Mouse (Mus musculus): ENCODE data around the gene Csrnp3. TPM values are rescaled to one million over a fixed set of nuclear protein-coding genes. Genes with fewer than 3 reads are reported as not detected.

The Csrnp3 gene
- polyA plus RNA-seq, 1 experiment from 2014 or later, result 2.7 TPM

DNA sequence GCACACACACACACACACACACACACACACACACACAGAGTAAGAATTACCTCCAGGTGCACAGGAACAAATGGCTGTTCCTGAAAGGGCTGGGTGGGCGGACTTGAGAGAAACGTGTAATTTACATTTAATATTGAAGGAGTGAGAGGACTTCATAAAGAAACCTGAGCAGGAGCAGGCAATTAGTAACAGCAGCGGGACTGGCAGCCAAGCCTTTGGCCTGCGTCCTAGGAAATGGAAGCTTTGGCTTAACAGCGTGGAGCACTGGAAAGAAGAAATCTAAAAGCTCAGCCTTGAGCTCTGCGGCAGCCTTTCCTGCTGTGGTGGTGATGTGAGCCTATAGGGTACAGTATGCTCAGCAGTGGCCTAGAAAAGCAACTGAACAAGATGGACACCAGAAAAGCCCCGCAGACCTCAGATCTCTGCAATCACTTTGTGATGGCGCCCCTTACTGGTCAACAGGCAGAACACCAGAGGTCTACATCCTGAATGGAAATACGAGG is 196.4 kb downstream of the Csrnp3 start:
- Histone ChIP-seq H3K36me3 (no peaks in the 10 kb centered on the region), H3K9ac (no peak overlapping the region), H3K9me3 (no peaks in the 10 kb centered on the region), H3K27me3 (replicated peaks) (no peaks in the 10 kb centered on the region), H3K4me2 (no peak overlapping the region), H3K4me3 (replicated peaks) (no peak overlapping the region), H3K27ac (no peak overlapping the region), H3K4me1 (no peaks in the 10 kb centered on the region)
- no peak for ATAC-seq (ENCODE audit: insufficient read depth, low FRiP score, low read depth)
- WGBS, result 75% methylated on average over 9 of the region's 9 CpGs

GRCm38 (mm10) chr2:66043441-66044404 is 198.2 kb downstream of the Csrnp3 start:
- H3K9ac ChIP-seq, result no peak overlapping the region
- H3K4me2 ChIP-seq, result no peak overlapping the region
- no peak; the same call in 1 of the 2 replicates for ATAC-seq (ENCODE audit: insufficient read depth, low FRiP score, low read depth)
- no peaks in the 10 kb centered on the region for H3K27me3 ChIP-seq (replicated peaks)
- H3K27ac ChIP-seq, result no peak overlapping the region
- H3K4me1 ChIP-seq, result no peaks in the 10 kb centered on the region
- no peaks in the 10 kb centered on the region for H3K36me3 ChIP-seq
- no peak overlapping the region for H3K4me3 ChIP-seq (replicated peaks)
- H3K9me3 ChIP-seq, result no peaks in the 10 kb centered on the region
- WGBS, result 69% methylated on average over 17 of the region's 17 CpGs

GRCm38 (mm10) chr2:66044405-66045089 is 199.0 kb downstream of the Csrnp3 start:
- WGBS, result 89% methylated on average over 12 of the region's 12 CpGs
- no peaks in the 10 kb centered on the region for H3K27me3 ChIP-seq (replicated peaks)
- no peaks in the 10 kb centered on the region for H3K9me3 ChIP-seq
- H3K4me3 ChIP-seq (replicated peaks), result no peak overlapping the region
- H3K27ac ChIP-seq, result no peak overlapping the region
- no peaks in the 10 kb centered on the region for H3K36me3 ChIP-seq
- no peaks in the 10 kb centered on the region for H3K4me1 ChIP-seq
- H3K4me2 ChIP-seq, result no peak overlapping the region
- no peak overlapping the region for H3K9ac ChIP-seq
- ATAC-seq (ENCODE audit: insufficient read depth, low FRiP score, low read depth), result no peak

DNA sequence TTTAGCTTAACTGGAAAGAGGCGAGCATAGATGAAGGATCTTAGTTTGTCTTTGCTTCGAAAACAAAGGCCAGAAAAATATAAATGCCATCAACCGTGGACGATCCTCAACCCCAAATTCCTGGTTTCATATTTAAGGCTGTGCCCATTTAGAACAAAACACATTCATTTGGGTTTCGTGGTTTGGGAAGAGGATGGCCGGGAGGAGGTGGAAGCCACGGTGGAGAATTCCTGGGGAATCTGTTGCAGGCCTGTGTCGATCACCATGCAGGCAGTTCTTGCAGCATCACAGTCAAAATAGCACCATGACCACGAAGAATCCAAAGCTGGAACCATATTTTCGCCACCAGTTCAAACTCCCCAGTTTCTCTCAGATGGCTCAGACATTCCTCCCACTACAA is 217.7 kb downstream of the Csrnp3 start:
- H3K27me3 ChIP-seq (replicated peaks), result no peaks in the 10 kb centered on the region
- H3K4me1 ChIP-seq, result no peaks in the 10 kb centered on the region
- WGBS, result 88% methylated on average over 10 of the region's 10 CpGs
- H3K4me2 ChIP-seq, result no peak overlapping the region
- no peaks in the 10 kb centered on the region for H3K36me3 ChIP-seq
- no peak overlapping the region for H3K27ac ChIP-seq
- H3K9ac ChIP-seq, result no peak overlapping the region
- no peaks in the 10 kb centered on the region for H3K9me3 ChIP-seq
- no peak overlapping the region for H3K4me3 ChIP-seq (replicated peaks)
- ATAC-seq (ENCODE audit: insufficient read depth, low FRiP score, low read depth), result no peak

- Histone ChIP-seq H3K4me2 (no peak overlapping the region), H3K9me3 (no peaks in the 10 kb centered on the region), H3K27me3 (replicated peaks) (no peaks in the 10 kb centered on the region), H3K4me3 (replicated peaks) (no peak overlapping the region), H3K27ac (no peak overlapping the region), H3K36me3 (no peaks in the 10 kb centered on the region), H3K9ac (no peak overlapping the region), H3K4me1 (no peaks in the 10 kb centered on the region)
- ATAC-seq (ENCODE audit: insufficient read depth, low FRiP score, low read depth), result no peak
- 42% methylated on average over 6 of the region's 6 CpGs for WGBS
Observed at GRCm38 (mm10) chr2:66069454-66069853, 223.9 kb downstream of the Csrnp3 start.

DNA sequence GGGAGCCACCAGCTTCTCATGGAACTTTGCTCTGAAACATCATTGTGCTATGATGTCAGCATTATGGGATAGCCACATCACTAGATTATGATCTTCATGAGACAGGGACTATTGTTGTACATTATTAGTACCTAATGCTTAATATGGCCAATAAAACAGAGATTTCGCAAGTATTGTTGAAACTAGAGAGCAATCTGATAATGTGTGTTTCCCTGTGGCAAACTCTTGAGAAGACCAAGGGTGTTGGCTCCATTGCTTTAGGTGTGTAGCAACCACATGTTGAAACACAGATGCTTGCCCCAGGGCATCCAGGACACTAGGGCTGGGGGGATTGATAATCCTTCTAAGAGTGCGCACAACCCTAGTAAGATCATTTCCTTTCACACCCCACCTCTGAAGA is 235.2 kb downstream of the Csrnp3 start:
- no peak overlapping the region for H3K9ac ChIP-seq
- H3K27ac ChIP-seq, result no peak overlapping the region
- H3K27me3 ChIP-seq (replicated peaks), result no peaks in the 10 kb centered on the region
- no peaks in the 10 kb centered on the region for H3K36me3 ChIP-seq
- H3K4me3 ChIP-seq (replicated peaks), result no peak overlapping the region
- 93% methylated on average over 2 of the region's 2 CpGs for WGBS
- H3K9me3 ChIP-seq, result no peaks in the 10 kb centered on the region
- H3K4me2 ChIP-seq, result no peak overlapping the region
- no peaks in the 10 kb centered on the region for H3K4me1 ChIP-seq
- ATAC-seq (ENCODE audit: insufficient read depth, low FRiP score, low read depth), result no peak

Other genes starting within 250 kb of the Csrnp3 start
- gene Scn2a, start 225.0 kb upstream of the Csrnp3 start, polyA plus RNA-seq (2015; fragmentation: Nextera tagmentation; extraction: Ambion mirVana), result 2.9 and 3.1 TPM in 2 replicates

Measured in stomach, embryonic 15.5 days (tissue).